Mouse (Mus musculus) liver, embryonic 14.5 days (tissue): ENCODE data around the gene D130052B06Rik. TPM values are rescaled to one million over a fixed set of nuclear protein-coding genes. Genes with fewer than 3 reads are reported as not detected.

Experiments used
- ATAC-seq: fragments of 200-750 bp; cut with Nextera tagmentation; 2 replicates; pipeline ENCODE4 v1.8.0; 2017; ENCODE audit warnings: moderate number of reproducible peaks, mild to moderate bottlenecking, moderate library complexity; ENCODE audit not compliant: insufficient read depth
- DNase-seq, 3 experiments: peaks; one replicate each; pipeline ENCODE4 v3.0.0-alpha.2; 2012 to 2013; ENCODE audit warnings: low read depth in 3 of 3, low spot score in 3 of 3
- H3K27ac ChIP-seq: fragments of 300-500 bp; sonication (generic); 2 replicates; pipeline ENCODE4 v1.5.1; 2014; ENCODE audit warnings: moderate library complexity, mild to moderate bottlenecking, control low read depth, inconsistent platforms
- H3K27me3 ChIP-seq: fragments of 300-500 bp; sonication (generic); 2 replicates; pipeline ENCODE4 v1.6.1; 2014; ENCODE audit warnings: mild to moderate bottlenecking, low read length, moderate library complexity; ENCODE audit not compliant: control insufficient read depth, insufficient read depth
- H3K36me3 ChIP-seq: fragments of 300-500 bp; sonication (generic); replicated peaks from 2 replicates; pipeline ENCODE4 v1.6.1; 2014; ENCODE audit warnings: low read depth; ENCODE audit not compliant: control insufficient read depth, insufficient read depth
- H3K4me1 ChIP-seq, 2 experiments: fragments of 200-500 bp in 1 of 2; fragments of 300-500 bp in 1 of 2; sonication (generic) in 1 of 2; replicated peaks; 2 replicates each; pipeline ENCODE4 v1.6.1; 2012 to 2014; ENCODE audit warnings: antibody characterized with exemption in 1 of 2, inconsistent platforms in 1 of 2, low read length in 1 of 2; ENCODE audit not compliant: control insufficient read depth in 2 of 2, insufficient read depth in 2 of 2
- H3K4me2 ChIP-seq: fragments of 300-500 bp; sonication (generic); 2 replicates; pipeline ENCODE4 v1.6.1; 2014; ENCODE audit warnings: low read depth, mild to moderate bottlenecking, control low read depth, moderate library complexity
- H3K4me3 ChIP-seq, 2 experiments: fragments of 200-500 bp in 1 of 2; fragments of 300-500 bp in 1 of 2; sonication (generic) in 1 of 2; 2 replicates each; pipeline ENCODE4 v1.5.1; 2012 to 2014; ENCODE audit warnings: low read depth in 2 of 2, low read length in 2 of 2, mild to moderate bottlenecking in 2 of 2, control low read depth in 1 of 2, inconsistent platforms in 1 of 2, moderate library complexity in 1 of 2; ENCODE audit not compliant: insufficient read depth in 1 of 2
- H3K9ac ChIP-seq: fragments of 300-500 bp; sonication (generic); replicated peaks from 2 replicates; pipeline ENCODE4 v1.6.1; 2014; ENCODE audit warnings: mild to moderate bottlenecking, control low read depth, moderate library complexity
- H3K9me3 ChIP-seq: fragments of 300-500 bp; sonication (generic); 2 replicates; pipeline ENCODE4 v1.6.1; 2016; ENCODE audit warnings: low read length, mixed read lengths; ENCODE audit not compliant: control insufficient read depth
- CTCF ChIP-seq: IDR thresholded peaks from 2 replicates; pipeline ENCODE4 v1.5.1; 2016; ENCODE audit warnings: antibody characterized with exemption, low read depth, control low read depth
- EP300 ChIP-seq: IDR thresholded peaks from 2 replicates; pipeline ENCODE4 v1.6.1; 2016; ENCODE audit warnings: antibody characterized with exemption, low read depth
- WGBS: fragments of 180-500 bp; shearing (Covaris S2); extraction: QIAGEN DNeasy Blood & Tissue Kit; methylation state at CpG from one replicate; pipeline ENCODE4 v1.1.7; 2014; ENCODE audit not compliant: insufficient replicate concordance; 5-methylcytosine and 5-hydroxymethylcytosine counted together
- polyA plus RNA-seq, 2 experiments: library from polyadenylated mRNA; depleted of rRNA in 1 of 2; stranded (reverse) in 1 of 2; unstranded in 1 of 2; fragments of >200 nt; fragmentation: Nextera tagmentation in 1 of 2; extraction: Ambion mirVana in 1 of 2; gene quantifications; 2 replicates each; pipeline versions ENCODE4 v1.2.1 to v1.2.3; 2012 to 2014

The D130052B06Rik gene
- not detected in 2 replicates for polyA plus RNA-seq (2012; rRNA removed)
- polyA plus RNA-seq (2014; fragmentation: Nextera tagmentation; extraction: Ambion mirVana): not detected in 2 replicates

DNA sequence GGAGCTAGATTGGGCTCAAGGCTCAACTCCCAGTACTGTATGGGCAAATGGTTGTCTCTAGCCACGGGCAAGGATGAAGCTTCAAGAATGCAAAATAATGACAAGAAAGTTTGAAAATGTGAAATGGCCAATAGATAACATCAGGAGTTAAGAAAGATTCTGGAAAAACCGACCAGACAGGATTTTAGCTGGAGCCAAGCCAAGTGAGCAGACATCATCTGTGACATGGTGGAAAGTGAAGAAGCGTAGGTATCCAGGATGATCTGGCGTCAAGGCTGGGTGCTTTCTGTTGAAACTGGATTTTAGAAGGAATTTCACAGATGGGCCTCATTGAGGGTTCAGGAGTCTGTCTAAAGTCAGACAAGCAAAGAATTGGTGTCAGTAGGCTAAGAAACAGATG lies at the start of gene D130052B06Rik:
Gene D130052B06Rik (plus strand): TSS at position 317 of the 400 bp plus-strand sequence.
- no peak for DNase-seq
- WGBS: 57% methylated on average over 4 of the region's 4 CpGs

DNA sequence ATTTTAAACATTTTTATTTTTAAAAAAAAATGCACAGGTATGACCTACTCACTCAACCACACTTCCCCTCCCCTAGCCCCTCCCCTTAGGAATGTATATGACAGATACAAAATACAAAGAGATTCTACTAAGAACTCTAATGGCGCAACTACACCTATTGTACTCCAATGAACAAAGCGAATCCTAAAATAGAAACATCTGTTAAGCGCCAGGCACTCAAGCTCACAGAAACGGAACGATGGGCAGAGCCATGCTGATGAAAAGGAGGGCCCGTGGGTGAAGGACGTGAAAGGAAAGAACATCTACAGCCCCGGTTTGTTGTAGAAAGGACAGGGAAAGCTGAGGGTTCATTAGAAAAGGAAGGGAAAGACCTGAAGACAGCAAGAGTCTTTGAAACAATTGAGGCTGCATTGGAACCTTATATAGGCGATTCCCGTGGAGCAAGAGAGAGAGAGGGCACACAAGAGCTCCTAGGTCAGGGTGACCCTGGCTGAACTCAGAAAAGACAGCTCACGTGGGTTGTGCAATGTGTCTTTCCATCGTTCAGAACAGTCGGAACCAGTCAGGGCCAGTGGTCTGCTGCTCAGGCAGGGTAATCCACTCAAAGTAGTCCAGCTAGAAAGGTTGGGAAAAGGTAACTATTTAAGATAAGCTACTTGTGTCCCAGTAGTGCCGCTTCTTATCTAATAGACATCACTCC lies 48.1 kb upstream of the D130052B06Rik start:
- no peak for DNase-seq
- no peak overlapping the region for H3K9ac ChIP-seq
- ATAC-seq: no peak
- H3K4me3 ChIP-seq: no peak overlapping the region
- H3K27ac ChIP-seq: no peak overlapping the region
- TF ChIP-seq EP300: no peak
- TF ChIP-seq CTCF: no peak
- 69% methylated on average over 14 of the region's 14 CpGs for WGBS
- no peaks in the 10 kb centered on the region for H3K4me1 ChIP-seq
- H3K36me3 ChIP-seq: no peaks in the 10 kb centered on the region
- no peak overlapping the region for H3K4me2 ChIP-seq
- no peaks in the 10 kb centered on the region for H3K27me3 ChIP-seq
- no peaks in the 10 kb centered on the region for H3K9me3 ChIP-seq

More for the DNA sequence above, at the start of gene D130052B06Rik:
- Histone ChIP-seq H3K27ac (no peak within 1 kb of the TSS), H3K27me3 (no peaks in the 10 kb centered on the region), H3K4me3 (no peak within 1 kb of the TSS), H3K4me2 (no peak within 1 kb of the TSS), H3K4me1 (no peaks in the 10 kb centered on the region), H3K9me3 (no peaks in the 10 kb centered on the region), H3K9ac (no peak within 1 kb of the TSS), H3K36me3 (no peaks in the 10 kb centered on the region)
- ATAC-seq: no peak
- no peak for TF ChIP-seq EP300
- no peak for TF ChIP-seq CTCF

DNA sequence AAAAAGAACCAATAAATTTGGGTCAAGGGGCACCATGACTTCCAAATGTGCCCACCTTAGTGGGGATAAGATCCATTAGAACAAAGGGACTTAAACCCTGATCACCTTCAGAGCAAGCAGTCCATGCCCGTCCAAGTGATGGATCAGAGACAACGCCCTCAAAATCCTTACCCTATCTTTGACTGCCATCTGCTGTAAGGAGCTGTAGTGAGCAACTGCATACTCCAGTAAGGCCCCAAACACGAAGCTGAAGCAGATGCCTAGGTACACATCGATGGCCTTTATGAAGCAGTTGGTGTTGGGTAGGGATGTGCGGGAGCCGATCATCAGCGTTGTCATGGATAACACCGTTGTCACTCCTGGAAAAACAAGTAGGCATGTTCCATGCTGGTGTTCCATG lies 45.0 kb upstream of the D130052B06Rik start:
- Histone ChIP-seq H3K9me3 (no peaks in the 10 kb centered on the region), H3K27me3 (no peaks in the 10 kb centered on the region), H3K36me3 (no peaks in the 10 kb centered on the region), H3K9ac (no peak overlapping the region), H3K27ac (no peak overlapping the region), H3K4me2 (no peak overlapping the region), H3K4me3 (no peak overlapping the region), H3K4me1 (no peaks in the 10 kb centered on the region)
- WGBS: 61% methylated on average over 8 of the region's 8 CpGs
- DNase-seq (no peak), ATAC-seq (no peak)
- TF ChIP-seq CTCF (peak; percentile 38), EP300 (no peak)

DNA sequence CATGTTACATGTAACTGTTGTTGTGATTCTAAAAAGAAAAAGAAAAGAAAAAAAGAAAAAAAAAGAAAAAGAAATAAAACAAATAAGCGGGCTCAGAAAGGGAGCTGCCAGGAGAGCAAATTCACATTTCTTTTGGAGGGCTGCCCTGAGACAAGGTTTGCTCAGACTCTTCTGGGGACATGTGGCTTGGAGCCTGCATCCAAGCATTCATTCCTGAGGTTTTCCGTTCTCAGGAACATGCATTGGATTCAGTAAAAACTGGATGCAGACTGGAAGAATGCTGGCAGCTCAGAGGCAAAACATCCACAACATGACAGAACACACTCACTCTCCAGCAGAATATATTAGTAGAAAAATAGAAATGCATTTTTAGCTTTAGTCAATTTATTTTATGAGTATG lies 35.2 kb upstream of the D130052B06Rik start:
- TF ChIP-seq EP300 (no peak), CTCF (no peak)

DNA sequence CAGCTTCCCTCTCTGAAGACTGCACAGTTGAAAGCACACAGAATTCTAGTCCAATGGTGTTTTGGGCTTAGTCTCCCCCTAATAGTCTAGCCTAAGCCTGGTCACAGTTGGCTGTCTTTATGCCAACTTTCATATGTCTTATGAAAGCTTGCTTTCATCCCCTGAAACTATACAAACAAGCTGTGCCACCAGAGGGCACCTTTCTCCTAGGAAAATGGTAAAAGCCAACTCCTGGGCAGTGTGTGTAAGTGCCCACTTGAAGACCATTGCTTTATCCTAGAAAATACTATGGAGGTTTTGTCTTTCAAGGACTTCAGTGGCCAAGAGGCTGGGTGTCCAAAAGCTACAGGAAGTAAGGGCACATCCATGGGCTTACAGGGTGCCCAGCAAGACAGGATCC lies 28.7 kb upstream of the D130052B06Rik start:
- DNase-seq (no peak), ATAC-seq (no peak)

More for the DNA sequence above, 35.2 kb upstream of the D130052B06Rik start:
- WGBS: 56% methylated on average over 2 of the region's 2 CpGs
- no peak overlapping the region for H3K4me3 ChIP-seq
- H3K9ac ChIP-seq: no peak overlapping the region
- DNase-seq (no peak), ATAC-seq (no peak)
- no peaks in the 10 kb centered on the region for H3K9me3 ChIP-seq
- H3K36me3 ChIP-seq: no peaks in the 10 kb centered on the region
- no peaks in the 10 kb centered on the region for H3K27me3 ChIP-seq
- no peak overlapping the region for H3K27ac ChIP-seq
- no peak overlapping the region for H3K4me2 ChIP-seq
- H3K4me1 ChIP-seq: no peaks in the 10 kb centered on the region

More for the DNA sequence above, 28.7 kb upstream of the D130052B06Rik start:
- H3K27ac ChIP-seq: no peak overlapping the region
- H3K36me3 ChIP-seq: no peaks in the 10 kb centered on the region
- no peak for TF ChIP-seq EP300
- TF ChIP-seq CTCF: no peak
- H3K27me3 ChIP-seq: no peaks in the 10 kb centered on the region
- no peak overlapping the region for H3K9ac ChIP-seq
- no peak overlapping the region for H3K4me2 ChIP-seq
- H3K9me3 ChIP-seq: no peaks in the 10 kb centered on the region
- H3K4me3 ChIP-seq: no peak overlapping the region
- H3K4me1 ChIP-seq: no peaks in the 10 kb centered on the region
